Mouse (Mus musculus): ENCODE measurements around the gene AL731706.2.
"Not testable (repeated sequence)": the region's sequence is repeated elsewhere in the genome, so short reads cannot be mapped to it uniquely, and the experiment has no call there.

Gene AL731706.2

GRCm38 (mm10) chr2:136885579-136885978 lies at the start of gene AL731706.2:
Gene AL731706.2, minus strand, starts transcription at chr2:136885679.
- DNase-seq = no peak

- DNase-seq = no peak
These were observed 35.5 kb upstream of the AL731706.2 start for GRCm38 (mm10) chr2:136921003-136921408.

GRCm38 (mm10) chr2:136920257-136920993 lies 34.9 kb upstream of the AL731706.2 start:
- DNase-seq = no peak

DNA sequence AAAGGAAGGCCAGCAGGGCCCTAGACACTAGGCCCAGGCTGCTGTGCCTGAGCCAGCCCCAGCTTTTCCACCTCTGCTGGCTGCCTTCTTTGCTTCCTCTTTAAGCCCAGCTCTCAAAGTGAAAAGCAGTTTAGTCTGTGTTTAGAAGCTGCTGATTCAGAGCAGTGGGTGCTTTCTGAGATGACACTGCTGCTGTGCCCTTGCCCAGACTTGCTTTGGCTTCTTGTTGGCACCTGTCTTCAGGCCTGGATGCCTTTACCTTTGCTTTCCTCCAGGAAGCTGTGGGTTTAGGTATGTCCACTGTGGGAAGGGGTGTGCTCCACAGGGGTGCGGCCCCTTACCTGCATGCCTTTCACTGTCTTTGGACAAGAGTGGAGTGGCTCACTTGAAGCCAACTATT lies 34.0 kb upstream of the AL731706.2 start:
- DNase-seq = no peak

DNA sequence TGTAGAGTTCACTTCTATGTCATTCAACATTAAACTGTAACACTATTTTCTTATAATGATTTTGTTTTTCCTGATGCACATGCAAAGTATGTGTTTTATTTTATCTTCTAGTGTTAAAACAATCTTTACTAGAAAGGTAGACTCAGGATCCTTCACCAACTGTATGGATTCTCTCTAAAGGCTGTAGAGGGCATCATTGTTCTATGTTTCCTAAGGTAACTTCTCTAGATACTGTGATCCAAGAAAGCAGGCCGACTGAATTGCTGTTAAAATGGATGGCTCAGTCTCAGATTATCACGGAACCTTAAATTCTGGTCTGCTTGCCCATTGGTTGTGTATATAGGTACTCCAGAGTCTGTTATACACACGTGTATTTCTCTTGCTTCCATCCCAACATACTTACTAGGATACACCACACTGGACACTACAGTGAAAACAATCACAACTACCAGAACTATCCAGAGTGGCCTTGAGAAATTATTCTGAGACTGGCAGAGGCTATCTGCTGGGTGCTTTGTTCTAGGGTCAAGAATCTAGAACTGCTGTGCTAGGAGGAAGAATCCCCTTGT lies 28.9 kb upstream of the AL731706.2 start:
- DNase-seq = no peak

DNA sequence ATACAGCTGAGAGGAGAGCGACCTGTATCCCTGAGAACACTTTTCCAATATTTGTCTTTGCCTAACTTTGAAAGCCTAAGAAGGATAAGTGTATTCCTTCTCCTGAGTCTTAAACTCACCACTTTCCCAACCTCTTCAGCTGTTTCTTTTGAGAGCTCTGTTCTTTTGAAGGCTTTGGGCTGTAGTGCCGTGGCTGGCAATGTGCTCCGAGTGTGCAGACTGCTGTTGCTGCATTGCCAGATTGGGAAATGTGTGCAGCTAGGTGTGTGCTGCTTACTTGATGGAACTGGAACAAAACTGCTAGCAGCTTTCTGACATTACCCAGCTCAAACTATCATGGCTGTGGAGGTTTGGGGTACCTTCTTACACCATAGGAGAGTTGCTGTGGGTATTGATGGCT lies 27.5 kb upstream of the AL731706.2 start:
- DNase-seq = peak; percentile 20 to 45

GRCm38 (mm10) chr2:136911958-136912411 lies 26.5 kb upstream of the AL731706.2 start:
- no peak for DNase-seq

DNA sequence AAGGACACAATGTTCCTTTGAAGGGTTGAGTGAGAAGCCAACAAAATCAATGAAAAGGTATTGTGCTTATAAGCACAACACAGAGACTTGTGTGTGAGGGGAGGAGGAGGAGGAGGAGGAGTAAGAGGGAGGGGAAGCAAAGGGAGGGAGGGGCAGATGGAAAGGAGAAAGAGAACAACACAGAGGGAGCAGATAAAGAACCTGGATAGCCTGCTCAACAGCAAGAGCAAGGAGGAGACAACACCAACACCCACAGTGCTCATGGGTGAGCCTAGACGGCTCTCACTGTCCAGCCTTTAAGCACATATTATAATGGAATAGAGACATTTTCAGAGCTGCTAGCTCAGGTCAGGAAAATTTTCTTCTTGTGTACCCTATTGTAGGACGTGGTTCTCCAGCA lies 23.8 kb upstream of the AL731706.2 start:
- no peak for DNase-seq

- DNase-seq = no peak
These were observed 23.1 kb upstream of the AL731706.2 start for GRCm38 (mm10) chr2:136908596-136908995.

- no peak for DNase-seq
These were observed 10.7 kb upstream of the AL731706.2 start for GRCm38 (mm10) chr2:136896131-136896530.

GRCm38 (mm10) chr2:136894494-136894893 lies 9.0 kb upstream of the AL731706.2 start:
- DNase-seq = no peak

DNA sequence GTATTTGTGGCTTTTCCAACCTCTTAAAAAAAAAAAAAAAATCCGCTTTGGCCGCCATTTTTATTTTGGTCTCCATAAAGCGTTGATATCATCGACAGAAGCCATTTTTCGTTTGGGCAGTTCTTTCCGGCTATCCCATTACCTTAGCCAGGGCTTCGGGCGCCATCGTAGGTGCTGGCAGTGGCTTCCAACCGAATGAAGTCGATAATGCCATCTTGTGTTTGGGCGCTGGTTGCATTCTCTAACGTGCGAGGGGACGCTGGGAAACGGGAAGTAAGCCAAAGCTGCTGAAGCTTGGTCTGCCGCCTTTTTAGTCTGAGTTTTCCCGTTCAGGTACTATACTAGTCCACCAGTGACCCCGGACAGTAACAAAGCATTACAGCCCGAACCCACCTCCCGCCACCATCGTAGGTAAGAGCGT lies 6.5 kb upstream of the AL731706.2 start:
- peak; percentile 97 to 98 for DNase-seq

DNA sequence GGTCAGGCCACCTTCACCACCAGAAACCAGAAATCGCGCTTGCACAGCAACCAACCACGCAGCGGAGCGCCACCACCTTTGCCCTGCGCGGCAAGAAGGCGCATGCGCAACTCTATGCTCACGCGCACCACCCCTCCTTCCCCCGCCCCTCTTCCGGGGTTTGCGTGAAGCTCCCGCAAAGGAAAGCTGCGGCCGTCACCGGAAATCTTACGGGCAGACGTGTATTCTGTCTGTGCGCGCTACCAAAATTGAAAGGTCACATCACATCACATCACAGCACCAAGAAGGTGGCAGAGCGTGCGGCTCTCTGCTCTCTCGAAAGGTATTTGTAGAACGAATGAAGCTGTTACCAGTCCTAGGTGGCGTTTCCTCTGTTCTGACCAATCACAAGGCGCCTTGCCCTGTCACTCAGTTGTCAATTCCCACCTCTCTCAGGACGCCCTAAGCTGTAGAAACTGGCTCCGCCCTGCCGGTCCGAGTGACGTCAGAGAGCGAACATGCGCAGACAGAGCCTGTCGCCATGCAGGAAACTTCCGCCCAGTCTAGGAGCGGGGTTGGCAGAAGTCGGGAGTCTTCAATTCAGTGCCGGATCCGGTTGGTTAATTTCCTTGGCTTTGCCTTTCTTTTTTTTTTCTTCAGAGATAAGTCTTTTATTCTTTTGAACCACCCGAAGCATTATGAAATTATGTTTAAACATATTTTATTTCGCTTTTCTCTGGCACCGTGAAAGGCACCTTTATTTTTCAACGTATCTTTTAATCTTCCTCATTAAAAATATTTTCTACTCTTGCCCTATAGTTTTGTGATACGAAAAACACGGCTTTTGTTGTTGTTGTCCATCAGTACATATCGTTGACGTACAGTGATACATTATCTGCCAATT lies 5.8 kb upstream of the AL731706.2 start, which contains the start of the genes Slx4ip, AL731706.1 and Mkks:
Gene Slx4ip, plus strand, starts transcription at position 151 of the 883 bp plus-strand sequence.
Gene AL731706.1, minus strand, starts transcription at position 322 of the 883 bp plus-strand sequence.
Gene Mkks, minus strand, starts transcription at position 322 of the 883 bp plus-strand sequence.
- DNase-seq = peak; percentile 100

DNA sequence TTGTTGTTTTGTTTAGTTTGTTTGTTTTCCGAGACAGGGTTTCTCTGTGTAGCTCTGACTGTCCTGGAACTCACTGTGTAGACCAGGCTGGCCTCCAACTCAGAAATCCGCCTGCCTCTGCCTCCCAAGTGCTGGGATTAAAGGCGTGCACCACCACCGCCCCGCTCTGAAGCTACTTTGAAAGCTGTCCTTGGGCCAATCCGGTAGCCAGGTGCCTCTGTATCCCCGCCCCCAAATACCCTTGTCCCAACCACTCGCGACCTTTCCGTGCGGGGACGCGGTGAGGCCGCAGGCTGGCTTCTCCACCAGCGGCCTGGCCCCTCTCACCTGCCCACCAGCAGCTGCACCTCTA lies 5.2 kb upstream of the AL731706.2 start:
- not testable (repeated sequence) for DNase-seq

GRCm38 (mm10) chr2:136886846-136887245 lies 1.4 kb upstream of the AL731706.2 start:
- no peak for DNase-seq

- DNase-seq = no peak
These were observed 30.7 kb downstream of the AL731706.2 start for GRCm38 (mm10) chr2:136854543-136855388.

DNA sequence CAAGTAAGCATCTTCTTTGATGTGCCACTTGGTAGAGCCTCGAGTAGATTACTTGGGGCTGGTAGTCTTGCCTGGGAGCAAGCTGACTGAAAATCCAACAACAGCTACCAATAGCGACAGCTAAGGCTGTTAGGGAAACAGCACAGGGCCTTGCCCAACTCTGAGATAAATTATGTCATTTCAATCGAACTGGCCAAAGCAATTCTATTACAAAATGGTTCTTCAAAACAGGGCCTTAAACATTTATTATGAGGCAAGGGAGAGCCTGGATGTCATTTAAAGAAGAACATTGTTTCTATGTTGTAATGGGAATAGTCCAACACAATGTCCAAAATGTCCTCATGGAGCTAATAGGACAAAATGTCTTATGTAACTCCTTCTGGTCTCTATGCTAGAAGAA lies 35.1 kb downstream of the AL731706.2 start:
- no peak for DNase-seq

- no peak for DNase-seq
These were observed 47.5 kb downstream of the AL731706.2 start for GRCm38 (mm10) chr2:136837994-136838393.

DNA sequence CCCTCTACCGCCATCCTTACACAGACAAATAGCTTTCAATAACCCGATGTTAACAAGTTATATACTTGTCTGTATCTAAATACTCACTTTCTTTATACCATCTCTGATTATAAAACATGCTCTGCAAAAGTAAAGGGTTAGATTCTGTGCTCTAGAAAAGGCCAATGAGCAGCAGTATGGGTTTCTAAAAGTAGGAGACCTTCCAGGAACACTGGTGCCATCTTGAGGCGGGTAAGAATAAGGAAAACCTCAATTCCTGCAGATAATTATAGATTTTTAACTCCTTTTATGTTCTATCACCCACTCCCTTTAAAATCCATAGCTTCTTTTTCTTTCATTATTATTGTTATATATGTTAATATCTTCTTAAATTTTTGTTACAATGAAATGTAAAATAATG lies 49.6 kb downstream of the AL731706.2 start:
- DNase-seq = no peak
